Mouse (Mus musculus) layer of hippocampus, adult 9-11 months (tissue): ENCODE measurements at regions not wholly inside any gene's neighbourhood (a gene's known extent, or its start where the extent isn't known, plus 50 kb on each side); places are given as distances from the start of the nearest gene placed in this dataset.

Experiments
- DNase-seq: peaks from one replicate; pipeline ENCODE4 v3.0.0; 2022

DNA sequence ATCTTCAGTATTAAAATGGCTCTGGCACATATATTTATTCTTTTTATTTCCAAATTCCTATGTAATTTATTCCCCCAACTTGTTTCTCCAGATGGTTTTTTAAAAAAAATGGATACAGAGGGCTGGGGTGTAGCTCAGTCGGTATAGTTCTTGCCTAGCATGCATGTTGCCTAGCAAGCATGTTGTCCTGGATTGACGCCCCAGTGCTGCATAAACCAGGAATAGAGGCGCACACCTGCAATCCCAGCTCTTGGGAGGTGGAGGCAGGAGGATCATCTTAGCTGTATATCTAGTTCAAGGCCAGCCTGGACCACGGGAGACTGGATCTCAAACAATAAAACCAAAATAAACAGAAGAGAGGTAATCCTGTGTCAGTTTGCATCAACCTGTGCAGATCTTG is 183.5 kb upstream of the Jmjd1c start:
- peak; percentile 20 for DNase-seq

DNA sequence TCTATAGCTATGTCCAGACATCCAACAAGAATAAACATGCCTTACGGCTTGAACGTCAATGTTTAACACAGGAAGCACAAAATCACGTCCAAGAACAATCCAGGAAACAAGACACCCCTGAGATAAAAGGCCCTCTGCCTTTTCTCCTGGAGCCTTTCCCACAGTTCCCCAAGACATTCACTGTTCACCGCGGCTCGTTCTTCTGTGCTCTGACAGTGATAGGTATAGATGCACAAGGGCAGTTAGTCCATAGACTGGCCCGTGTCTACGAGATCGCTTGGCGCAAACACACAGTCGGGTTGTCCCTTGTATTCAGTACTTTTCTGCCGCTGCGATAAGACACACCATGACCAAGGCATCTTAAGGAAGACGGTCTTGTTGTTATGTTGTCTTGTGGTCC is 182.7 kb upstream of the Jmjd1c start:
- DNase-seq, result no peak

DNA sequence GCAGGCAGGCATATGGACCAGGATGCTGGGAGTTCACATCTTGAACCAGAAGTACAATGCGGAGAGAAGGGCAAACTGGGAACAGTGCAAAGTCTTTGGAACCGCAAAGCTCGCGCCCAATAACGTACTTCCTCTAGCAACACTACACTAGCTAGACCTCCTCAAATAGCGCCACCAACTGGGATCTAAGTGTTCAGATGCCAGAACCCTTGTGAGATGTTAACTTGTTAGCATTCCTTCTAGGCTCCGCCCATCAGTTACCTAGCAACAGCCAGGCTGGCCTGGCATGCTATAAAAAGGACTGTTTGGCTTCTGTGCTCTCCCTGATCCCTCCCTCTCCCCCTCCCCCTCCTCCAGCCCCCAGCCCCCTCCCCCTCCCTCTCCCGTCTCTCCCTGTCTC is 182.3 kb upstream of the Jmjd1c start:
- peak; percentile 50 for DNase-seq

DNA sequence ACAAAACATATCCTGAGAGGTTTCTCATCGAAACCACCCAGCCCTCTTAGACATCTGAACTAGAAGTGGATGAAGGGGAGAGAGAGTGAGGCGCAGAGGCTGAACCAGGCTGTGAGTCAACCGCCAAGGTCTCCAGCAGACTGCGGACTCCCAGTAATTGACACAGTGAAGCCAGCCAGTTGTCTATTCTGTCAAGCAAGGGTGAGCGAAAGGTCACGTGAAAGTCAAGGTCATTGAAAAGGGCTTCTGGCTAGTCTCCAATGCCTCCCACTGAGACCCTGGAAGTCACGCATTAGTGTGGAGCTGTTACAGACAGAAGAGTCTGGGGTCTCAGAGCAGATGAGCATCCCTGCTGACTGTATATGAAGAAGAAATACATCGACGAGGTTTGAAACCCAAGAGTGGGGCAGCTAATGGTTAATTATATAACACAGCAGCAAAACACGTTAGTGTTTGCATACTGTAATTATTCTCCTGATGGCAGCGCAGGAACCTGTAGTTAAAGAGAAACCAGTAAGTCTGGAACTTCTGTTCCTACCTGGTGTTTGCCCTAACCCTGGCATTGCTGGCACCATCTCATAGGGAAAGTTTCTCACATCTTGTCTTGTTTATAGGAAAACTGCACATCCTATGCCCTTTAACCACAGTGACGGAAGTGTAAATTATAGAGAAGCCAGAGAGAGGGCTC is 181.5 kb upstream of the Jmjd1c start:
- no peak for DNase-seq

DNA sequence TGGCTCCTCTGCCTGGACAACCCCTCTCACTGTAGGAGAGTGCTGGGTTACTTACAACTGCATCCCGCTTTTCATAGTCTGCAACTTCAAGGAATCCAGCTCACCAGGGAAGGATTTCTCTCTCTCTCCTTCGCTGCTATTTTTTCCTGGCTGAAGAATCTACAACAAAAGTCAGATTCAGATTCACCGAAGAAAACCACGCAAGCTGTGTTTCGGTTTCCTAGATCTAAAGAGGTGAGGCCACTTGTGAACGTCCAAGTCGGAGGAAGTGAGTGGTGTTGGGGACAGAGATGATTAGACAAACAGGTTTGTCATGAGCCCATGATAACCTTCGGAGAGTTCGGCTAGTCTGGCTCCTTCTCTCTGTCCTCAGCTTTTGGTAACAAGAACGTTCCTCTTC is 180.1 kb upstream of the Jmjd1c start:
- no peak for DNase-seq

DNA sequence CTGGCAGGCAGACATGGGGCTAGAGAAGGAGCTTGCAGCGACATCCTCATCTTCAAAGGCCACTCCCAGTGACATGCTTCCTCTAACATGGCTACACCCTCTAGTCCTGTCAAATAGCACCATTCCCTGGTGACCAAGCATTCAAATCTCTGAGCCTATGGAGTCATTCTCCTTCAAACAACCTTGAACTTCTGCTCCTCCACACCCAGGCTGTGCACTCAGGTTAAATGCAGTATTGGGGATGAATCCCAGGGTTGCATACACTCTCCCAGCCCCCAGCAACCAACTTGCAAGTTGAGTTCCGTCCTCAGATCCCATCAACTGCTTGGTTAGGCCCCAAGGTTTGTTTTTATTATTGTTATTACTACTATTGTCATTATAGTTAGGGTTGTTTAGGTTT is 178.2 kb upstream of the Jmjd1c start:
- no peak for DNase-seq

DNA sequence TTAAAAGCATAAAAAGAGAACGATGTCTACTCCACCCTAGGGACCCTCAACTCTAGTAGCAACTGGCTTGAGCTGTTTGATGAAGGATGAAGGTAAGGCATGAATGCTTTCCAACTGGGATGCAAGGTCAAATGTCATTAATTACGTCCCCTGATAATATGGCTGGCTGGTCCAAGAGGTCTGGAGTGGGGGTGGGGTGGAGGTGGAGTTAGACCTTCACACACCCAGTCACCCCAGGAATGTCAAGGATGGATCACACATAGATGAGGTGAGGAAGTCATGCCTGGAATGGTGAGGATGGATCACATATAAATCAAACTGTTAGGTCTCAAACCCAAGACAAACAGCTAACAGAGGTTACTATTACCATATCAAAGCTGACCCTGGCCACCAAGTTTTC is 177.2 kb upstream of the Jmjd1c start:
- no peak for DNase-seq

DNA sequence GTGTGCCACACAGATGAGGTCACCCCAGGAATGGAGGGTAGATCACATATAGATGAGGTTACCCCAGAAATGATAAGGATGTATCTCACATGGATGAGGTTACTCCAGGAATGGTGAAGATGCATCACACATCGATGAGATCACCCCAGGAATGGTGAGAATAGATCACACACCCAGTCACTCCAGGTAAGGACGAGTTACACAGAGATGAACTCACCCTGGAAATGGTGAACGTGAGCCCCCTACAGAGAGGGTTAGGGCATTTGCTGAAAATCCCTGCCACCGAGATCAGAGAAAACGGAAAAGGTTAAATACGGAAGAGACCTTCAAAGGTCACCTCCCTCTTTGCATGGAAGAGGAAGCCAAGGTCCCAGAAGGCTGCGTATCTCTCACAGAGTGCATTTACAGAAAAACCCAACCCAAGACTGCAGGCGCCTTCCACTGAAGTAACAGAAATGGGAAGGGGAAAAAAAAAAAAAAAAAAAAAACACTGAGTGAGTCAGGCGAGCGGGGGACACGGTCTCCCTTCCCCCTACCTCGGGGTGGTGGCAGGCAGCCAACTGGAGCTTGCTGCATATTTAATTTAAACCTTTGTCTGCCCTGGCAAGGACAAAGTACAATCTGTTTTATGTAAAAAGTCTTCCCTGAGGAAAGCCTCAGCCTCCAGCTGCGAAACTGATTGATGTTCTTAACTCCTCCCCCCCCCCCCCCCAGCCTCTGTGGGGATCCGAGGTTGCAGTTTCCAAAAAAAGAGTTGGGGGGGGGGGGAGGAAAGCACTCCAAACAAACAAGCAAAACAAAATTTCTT is 175.8 kb upstream of the Jmjd1c start:
- peak; percentile 70 for DNase-seq

DNA sequence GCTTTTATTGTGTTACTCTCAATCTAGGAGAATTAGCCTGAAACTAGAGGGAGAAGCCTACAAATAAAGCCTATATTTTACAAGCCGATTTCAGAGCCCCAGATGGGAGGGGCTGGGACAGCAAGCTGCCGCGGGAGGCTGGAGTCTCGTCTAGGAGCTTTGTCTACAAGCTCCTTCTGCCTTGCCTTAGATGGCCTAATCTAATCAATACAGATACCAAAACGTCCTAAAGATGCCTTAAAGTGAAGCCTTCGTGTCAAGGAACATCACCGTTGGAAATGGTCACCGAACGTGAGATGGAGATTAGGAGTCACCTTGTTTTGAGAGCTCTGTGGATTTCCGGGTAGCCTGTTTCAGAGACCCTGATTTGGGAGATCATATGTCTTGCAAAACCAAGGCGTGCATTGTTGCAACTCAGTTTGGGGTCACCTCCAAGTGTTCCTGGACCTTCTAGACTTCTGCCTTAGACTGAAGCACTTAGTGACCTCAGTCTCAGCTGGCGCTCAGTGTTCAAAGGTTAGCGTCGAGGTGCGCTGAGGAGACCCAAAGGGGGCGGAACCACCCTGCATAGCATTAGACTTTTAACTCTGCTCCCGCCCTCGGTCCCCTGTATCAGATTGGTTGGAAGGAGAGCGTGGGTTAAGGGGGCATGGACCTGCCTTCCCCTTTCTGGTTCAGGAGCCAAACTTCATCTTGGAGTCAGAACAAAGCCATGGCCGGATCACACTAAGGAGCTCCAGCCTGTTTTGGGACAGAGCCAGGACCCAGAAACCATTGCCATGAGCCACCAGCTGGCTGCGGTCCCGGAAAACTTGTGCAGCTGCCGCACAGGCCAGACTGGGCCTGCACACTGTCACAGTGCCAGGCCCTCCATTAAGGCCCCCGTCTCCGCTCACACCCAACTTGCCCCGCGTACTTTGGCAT is 174.9 kb upstream of the Jmjd1c start:
- DNase-seq, result peak; percentile 92

DNA sequence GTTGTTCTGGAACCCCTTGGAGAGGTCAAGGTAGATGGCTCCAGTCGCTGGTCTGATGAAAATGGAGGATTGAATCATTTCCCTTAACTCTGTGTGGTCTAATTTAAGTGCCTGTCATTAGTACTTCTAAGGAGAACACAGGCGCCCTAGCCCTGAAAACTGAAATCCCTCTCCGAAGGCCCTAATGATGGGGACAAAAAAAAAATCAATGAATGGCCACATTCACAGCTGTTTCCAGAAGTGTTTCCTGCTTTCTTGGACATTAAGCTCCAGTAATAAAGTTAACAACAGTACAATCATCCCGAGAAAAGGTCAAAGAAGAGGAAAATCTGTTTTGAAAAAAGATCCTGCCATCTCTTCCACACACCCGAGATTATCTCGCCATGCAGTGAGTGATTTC is 174.1 kb upstream of the Jmjd1c start:
- DNase-seq, result no peak

DNA sequence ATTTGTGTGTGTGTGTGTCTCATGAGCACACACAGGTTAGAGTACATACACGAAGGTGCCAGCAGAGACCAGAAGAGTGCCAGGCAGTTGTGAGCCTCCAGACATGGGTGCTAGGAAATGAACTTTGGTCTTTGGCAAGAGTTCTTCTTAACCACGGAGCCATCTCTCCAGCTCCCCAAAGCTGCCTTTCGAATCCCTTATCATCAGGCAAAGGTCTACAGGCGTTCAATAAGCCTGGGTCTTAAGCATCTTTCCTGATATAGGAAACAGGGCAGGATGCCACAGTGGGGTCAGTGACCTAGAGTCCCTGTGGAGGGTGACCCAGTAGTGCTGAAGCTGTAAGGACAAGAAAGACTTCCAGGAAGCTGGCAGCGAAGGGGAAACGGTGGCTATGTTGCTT is 173.6 kb upstream of the Jmjd1c start:
- DNase-seq, result no peak

DNA sequence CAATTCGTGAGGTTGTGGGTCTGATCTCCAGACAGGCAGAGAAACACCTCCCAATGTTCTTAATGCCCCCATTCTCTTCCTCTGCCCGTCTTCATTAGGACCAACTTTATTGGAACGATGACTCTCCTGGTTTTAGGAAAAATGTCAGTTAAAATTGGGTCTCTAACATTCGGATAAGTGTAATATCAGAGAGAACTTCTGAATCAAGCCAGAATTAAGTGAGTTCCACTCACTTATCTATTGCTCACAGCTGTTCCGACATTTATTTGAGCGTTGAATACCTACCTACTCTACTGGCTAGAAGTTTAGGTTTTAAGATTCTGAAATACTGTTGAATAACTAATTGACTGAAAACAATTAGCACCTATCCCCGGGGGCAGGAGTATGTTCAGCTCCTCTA is 172.0 kb upstream of the Jmjd1c start:
- DNase-seq, result no peak

DNA sequence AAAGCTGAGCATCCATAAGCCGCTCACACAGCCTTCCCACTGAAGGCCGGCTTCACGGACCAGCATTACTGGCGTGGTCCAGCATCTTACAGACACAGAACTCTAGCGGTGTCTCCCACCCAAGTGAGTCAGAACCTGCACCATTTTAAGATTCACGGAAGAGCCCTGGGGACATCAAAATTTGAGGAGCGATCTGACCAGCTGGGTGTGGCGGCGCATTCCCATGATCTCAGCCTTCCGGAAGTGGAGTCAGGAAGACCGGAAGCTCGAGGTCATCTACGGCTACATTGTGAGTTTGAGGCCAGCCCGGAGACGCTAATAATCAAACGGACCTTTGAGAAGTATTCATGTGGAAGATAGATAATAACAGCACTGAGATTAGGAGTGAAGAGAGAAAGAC is 171.5 kb upstream of the Jmjd1c start:
- no peak for DNase-seq

DNA sequence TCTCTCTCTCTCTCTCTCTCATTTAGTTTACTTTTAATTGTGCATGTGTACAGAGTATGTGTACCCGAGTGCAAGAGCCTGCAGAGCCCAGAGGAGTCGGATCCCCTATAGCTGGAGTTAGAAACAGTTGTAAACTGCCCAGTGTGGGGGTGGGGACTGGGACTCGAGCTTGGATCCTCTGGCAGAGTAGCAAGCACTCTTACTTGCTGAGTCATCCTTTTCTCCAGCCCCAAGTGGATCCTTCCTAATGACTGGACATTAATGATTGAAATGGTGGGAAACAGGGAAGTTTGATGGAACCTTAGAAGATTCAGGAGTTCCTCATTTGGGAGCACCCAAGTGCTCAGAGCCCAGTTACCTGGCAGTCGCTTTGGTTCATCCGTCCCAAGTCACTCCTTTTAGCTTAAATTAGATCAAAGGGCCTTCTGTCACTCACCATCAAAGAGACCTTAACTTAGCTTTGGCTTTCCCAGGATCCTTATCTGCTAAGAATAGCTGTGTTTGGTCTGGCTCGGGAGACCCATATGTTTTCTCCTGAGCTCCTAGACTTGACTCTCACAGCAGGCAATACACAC is 170.3 kb upstream of the Jmjd1c start:
- DNase-seq, result no peak

DNA sequence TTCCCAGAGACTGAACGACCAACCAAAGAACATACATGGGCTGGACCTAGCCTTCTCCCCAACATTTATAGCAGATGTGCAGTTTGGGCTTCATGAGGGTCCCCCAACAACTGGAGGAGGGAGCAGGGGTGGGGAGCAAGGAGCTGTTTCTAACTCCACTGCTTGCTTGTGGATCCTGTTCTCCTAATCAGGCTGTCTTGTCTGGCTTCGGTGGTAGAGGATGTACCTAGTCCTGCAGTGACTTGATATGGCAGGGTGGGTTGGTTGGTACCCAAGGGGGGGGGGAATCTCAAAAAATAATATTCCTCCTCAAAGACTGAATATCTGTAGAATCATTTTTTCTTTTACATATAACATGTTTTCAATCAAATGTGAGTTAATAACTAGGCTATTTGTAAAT is 168.3 kb upstream of the Jmjd1c start:
- no peak for DNase-seq

DNA sequence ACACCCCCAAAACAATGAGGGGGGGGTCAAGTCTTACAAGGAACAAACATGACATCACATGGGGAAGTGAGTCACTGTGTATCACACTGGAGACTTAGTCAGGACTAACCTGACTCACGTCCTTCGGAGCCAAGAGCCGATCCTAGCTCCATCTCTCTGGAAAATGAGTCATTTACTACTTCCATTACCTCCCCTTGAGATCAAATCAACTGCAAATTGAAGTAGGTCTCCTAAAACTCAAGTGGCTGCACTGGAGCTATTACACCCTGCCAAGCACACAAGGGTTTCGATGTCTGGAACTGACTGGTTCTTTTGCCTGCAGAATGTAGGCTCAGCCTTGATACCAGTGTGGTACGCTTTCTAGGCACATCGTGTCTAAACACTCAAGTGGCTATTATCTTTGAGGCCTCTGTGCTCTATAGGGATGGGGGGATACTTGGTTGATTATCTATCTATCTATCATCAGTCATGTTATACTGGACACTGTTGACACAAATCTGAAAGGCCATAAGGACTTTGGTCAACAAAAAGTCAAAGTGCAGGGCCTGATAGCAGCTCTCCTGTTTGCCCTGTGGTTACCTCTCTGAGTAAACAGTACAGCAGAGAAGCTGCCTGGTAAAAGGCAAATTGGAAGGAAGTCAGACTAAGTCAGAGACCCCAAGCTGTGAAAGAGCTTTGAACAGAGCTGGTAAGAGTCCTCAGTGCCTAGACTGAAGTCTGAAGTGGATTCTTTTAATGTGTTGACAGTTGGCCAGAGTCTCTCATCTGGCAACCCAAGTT is 167.5 kb upstream of the Jmjd1c start:
- no peak for DNase-seq

DNA sequence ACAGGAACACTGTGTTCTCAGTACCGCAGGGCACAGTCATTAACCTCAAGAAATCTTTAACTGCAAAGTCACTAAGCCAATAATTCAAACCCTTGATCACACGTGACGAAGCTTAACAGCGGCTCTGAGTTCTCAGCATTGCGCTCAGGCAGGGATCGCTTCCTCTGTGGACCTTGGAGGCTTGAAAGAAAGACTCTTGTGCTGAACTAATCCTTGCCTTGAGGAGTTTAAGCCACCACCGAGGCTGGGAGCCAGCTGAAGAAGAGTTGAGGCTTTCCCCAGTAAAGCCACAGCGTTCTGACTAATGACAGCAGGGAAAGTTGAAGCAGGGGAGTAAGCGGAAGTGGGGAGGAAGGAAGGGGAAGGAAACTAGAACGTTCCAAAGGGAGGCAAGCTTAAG is 165.4 kb upstream of the Jmjd1c start:
- DNase-seq, result no peak

DNA sequence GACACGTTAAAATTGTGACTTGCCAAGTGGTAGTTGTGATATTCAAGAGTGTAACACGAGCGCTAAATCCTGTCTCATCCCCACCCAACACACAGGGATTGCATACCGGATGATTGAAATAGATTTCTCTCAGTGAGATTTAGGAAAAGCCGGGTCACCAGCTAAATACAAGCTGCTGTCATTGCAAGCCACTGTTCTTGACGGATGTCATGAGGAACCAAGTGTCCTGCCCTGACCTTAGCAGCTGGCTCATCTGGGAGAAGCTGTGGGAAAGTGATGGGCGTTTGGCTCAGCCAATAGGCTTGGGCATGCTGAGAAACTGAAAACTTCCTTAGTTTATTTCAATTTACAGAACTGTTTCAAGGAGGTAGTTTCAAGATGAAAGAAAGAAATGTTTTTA is 164.4 kb upstream of the Jmjd1c start:
- DNase-seq, result no peak

DNA sequence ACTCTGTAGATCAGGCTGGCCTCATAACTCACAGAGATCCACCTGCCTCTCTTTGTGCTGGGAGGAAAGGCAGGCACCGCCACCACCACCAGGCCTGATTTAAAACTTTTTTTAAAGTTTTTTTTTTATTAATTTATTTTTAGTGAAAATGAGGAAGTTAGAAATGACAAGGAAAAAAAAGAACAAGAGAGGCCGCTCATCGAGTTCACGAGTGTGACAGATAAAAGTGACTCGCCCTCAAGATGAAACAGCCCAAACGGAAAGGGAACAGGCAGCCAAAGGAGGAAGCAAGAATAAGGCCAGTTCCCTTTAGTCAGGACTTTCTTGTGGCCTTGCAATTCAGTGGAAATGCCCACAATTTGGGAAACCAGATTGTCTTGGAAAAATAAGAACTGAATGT is 163.4 kb upstream of the Jmjd1c start:
- peak; percentile 66 for DNase-seq

DNA sequence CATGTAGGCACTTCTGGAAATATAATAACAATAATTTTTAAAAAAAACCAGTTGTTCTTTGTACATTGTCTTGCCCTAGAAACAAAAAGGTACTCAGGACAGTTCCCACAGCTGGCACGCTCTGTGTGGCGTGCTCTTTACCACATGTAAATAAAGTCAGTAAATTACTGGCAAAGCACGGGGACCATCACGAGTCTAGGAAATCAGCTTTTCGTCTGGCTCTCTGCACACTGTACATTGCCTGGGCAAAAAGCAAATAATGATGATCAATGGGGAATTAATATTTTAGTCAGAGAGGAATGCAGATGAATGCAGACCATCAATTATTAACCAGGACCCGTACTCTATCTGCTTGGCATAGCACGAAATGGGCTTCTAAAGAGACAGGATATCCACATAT is 162.2 kb upstream of the Jmjd1c start:
- DNase-seq, result no peak

DNA sequence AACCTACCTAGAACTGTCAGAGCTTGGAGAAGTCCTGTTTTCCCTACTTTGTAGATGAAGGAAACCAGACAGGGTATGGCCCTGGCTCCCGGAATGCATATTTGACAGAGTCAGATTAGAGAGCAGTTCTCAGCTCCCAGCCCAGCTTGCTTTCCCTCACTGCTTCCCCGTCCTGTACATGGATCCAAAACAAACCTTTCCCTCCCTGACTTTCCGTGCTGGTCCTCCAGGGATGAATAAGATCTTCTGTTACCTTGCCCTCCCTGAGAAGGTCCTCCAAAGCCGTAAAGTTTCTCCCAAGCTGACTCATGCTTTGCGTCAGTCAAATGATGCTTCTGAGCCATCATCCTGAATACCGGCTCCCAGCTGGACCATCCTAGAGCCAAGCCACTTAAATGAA is 160.2 kb upstream of the Jmjd1c start:
- no peak for DNase-seq

DNA sequence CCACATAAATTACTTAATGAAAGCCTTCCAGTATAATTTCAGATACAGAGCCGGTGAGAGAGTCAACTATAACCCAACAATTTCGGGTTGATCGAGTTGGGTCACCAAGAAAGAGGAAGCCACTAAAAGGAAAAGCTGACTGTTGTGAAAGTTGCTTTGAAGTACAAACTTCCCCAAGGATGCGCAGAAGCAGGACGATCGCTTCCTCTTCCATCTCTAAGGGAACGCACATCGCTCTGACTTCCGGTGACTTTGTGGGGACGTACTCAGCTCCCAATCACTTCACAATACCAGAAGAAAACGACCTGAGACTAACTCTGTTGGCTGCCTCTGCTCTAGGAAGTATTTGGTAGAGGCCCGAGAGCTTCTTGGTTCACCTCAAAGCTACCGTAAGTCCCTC is 158.8 kb upstream of the Jmjd1c start:
- DNase-seq, result peak; percentile 64

DNA sequence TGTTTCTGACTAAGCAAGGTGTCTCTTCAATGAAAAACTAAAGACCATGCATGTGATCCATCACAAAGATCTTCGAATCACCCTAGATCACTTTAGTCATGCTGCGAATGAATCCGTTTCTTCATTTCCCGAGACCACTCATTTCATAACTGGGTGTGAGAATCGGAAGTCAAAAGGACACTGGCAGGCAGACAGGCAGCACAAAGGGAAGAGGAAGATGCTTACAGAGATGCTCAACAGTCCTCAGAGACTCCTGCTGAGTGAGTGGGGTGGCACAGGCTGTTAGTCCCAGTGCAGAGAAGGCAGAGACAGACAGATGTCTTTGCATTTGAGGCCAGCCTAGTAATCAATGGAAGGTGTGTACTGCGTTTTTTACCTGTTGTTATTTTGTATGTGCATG is 155.6 kb upstream of the Jmjd1c start:
- DNase-seq, result no peak
